Mouse (Mus musculus) midbrain, embryonic 11.5 days (tissue): ENCODE measurements at regions not wholly inside any gene's neighbourhood (a gene's known extent, or its start where the extent isn't known, plus 50 kb on each side); places are given as distances from the start of the nearest gene placed in this dataset.

Source experiments
- ATAC-seq: fragments of 200-750 bp; cut with Nextera tagmentation; 2 replicates; pipeline ENCODE4 v1.8.0; 2017; ENCODE audit warnings: moderate TSS enrichment, moderate library complexity; ENCODE audit not compliant: low FRiP score
- DNase-seq: peaks from one replicate; pipeline ENCODE4 v3.0.0; 2015; ENCODE audit warnings: low spot score; ENCODE audit errors: missing footprints
- H3K27ac ChIP-seq: fragments of 300-500 bp; sonication (generic); 2 replicates; pipeline ENCODE4 v1.5.1; 2014; ENCODE audit warnings: low read depth, low read length
- H3K27me3 ChIP-seq: fragments of 300-500 bp; sonication (generic); 2 replicates; pipeline ENCODE4 v1.6.1; 2014; ENCODE audit warnings: mild to moderate bottlenecking, low read length, moderate library complexity, mixed read lengths; ENCODE audit not compliant: control insufficient read depth, insufficient read depth
- H3K36me3 ChIP-seq: fragments of 300-500 bp; sonication (generic); 2 replicates; pipeline ENCODE4 v1.6.1; 2014; ENCODE audit warnings: mild to moderate bottlenecking, low read length, moderate library complexity, mixed read lengths; ENCODE audit not compliant: control insufficient read depth, insufficient read depth
- H3K4me1 ChIP-seq: fragments of 300-500 bp; sonication (generic); 2 replicates; pipeline ENCODE4 v1.6.1; 2014; ENCODE audit warnings: low read length; ENCODE audit not compliant: control insufficient read depth, insufficient read depth
- H3K4me2 ChIP-seq: fragments of 300-500 bp; sonication (generic); 2 replicates; pipeline ENCODE4 v1.6.1; 2014; ENCODE audit warnings: mild to moderate bottlenecking, moderate library complexity
- H3K4me3 ChIP-seq: fragments of 300-500 bp; sonication (generic); 2 replicates; pipeline ENCODE4 v1.5.1; 2014; ENCODE audit warnings: low read depth, low read length
- H3K9ac ChIP-seq: fragments of 300-500 bp; sonication (generic); 2 replicates; pipeline ENCODE4 v1.6.1; 2014; ENCODE audit warnings: low read length
- H3K9me3 ChIP-seq: fragments of 300-500 bp; sonication (generic); 2 replicates; pipeline ENCODE4 v1.6.1; 2016; ENCODE audit warnings: low read length; ENCODE audit not compliant: control insufficient read depth
- WGBS: fragments of 180-500 bp; shearing (Covaris S2); extraction: QIAGEN DNeasy Blood & Tissue Kit; methylation state at CpG from one replicate; pipeline ENCODE4 v1.1.7; 2014; 5-methylcytosine and 5-hydroxymethylcytosine counted together

DNA sequence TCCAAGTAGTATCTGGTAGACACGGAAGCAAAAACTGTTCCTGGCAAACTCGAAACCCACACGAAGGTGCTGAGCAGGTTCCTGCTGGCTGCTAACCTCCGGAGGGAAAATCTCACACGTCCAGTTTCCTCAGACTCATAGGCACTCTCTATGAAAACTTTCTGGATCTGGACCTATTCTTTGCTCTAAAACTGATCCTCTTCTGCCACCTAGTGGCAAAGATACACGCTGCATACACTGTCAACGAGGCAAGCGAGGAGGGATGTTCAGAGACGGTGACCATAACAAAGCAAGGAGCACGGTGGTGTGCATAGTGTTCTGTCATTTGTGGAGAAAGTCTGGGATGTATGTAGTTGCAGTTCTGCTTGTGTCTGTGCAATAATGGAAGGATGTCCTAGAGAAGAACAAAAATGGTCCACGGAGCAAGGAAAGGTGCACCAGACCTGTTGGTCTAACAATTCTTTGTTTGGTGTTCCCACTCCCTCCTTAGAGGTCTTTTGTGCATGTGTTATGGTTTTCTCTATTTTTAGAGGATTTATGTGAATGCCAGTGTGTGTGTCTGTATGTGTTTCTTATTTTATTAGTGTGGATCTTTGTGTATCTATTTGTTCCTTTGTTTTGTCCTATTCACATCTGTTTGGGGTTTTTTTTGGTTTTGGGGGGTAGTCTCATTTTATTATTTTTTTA is 57.0 kb upstream of the Siglech start:
- no peak overlapping the region for H3K9ac ChIP-seq
- DNase-seq = peak; percentile 97
- H3K4me1 ChIP-seq = no peaks in the 10 kb centered on the region
- WGBS = 15% methylated on average over 11 of the region's 11 CpGs
- H3K4me3 ChIP-seq = no peak overlapping the region
- no peak overlapping the region for H3K27ac ChIP-seq
- H3K9me3 ChIP-seq = no peaks in the 10 kb centered on the region
- H3K4me2 ChIP-seq = no peak overlapping the region
- H3K27me3 ChIP-seq = no peaks in the 10 kb centered on the region
- no peaks in the 10 kb centered on the region for H3K36me3 ChIP-seq
- peak; percentile 97 for ATAC-seq
